Mouse (Mus musculus) embryonic fibroblast, embryonic 13.5 days (primary cell): ENCODE data around the gene Polr1c.

Source experiments
- CTCF ChIP-seq: IDR thresholded peaks from 2 replicates; pipeline ENCODE4 v1.5.1; 2011; ENCODE audit warnings: mild to moderate bottlenecking, control low read depth, low read length, moderate library complexity, borderline replicate concordance; ENCODE audit not compliant: insufficient read depth
- POLR2A ChIP-seq: IDR thresholded peaks from 2 replicates; pipeline ENCODE4 v1.6.1; 2011; ENCODE audit warnings: low read depth, mild to moderate bottlenecking, control low read depth, low read length, moderate library complexity

- TF ChIP-seq POLR2A = no peak
- no peak for TF ChIP-seq CTCF
Measured at GRCm38 (mm10) chr17:46259675-46260074, 11.8 kb upstream of the Polr1c start.
